Mouse (Mus musculus) left cerebral cortex, adult 2 months (tissue): Measurements from ENCODE around the gene Cbarp. TPM values are rescaled to one million over a fixed set of nuclear protein-coding genes. Genes with fewer than 3 reads are reported as not detected.
"Not testable (repeated sequence)": the region's sequence is repeated elsewhere in the genome, so short reads cannot be mapped to it uniquely, and the experiment has no call there.

Experiments used
- DNase-seq, 2 experiments: peaks; one replicate each; pipeline ENCODE4 v3.0.0; 2021 to 2022; ENCODE audit warnings: low spot score in 2 of 2, mixed read lengths in 1 of 2; ENCODE audit errors: extremely low spot score in 1 of 2
- H3K27ac ChIP-seq: fragments of 200-600 bp; 2 replicates; pipeline ENCODE4 v1.8.1; 2022
- H3K4me3 ChIP-seq: fragments of 200-600 bp; 2 replicates; pipeline ENCODE4 v1.8.1; 2022
- CTCF ChIP-seq: fragments of 200-600 bp; IDR thresholded peaks from 2 replicates; pipeline ENCODE4 v1.8.1; 2022; ENCODE audit warnings: antibody characterized with exemption, mild to moderate bottlenecking, moderate library complexity
- intact Hi-C: fragments of 180-260 bp; cut with DNase I; formaldehyde crosslinking; loops from one replicate; pipeline ENCODE4 v1.15.1; 2025
- total RNA-seq, 2 experiments: library from RNA; stranded (reverse); gene quantifications; 2 replicates each; pipeline ENCODE4 v1.2.3; 2021

Cbarp gene
- total RNA-seq, 2 experiments from 2014 or later: 431 to 456 TPM

GRCm38 (mm10) chr10:80169070-80169469, 28.4 kb upstream of the Cbarp start:
- intact Hi-C loops: no loop called here
- no peak for DNase-seq
- Histone ChIP-seq H3K4me3 (peak overlapping the region; percentile 99), H3K27ac (peak overlapping the region; percentile 98; the same call in 1 of the 2 replicates)
- TF ChIP-seq CTCF: no peak

GRCm38 (mm10) chr10:80168038-80168661, 27.5 kb upstream of the Cbarp start:
- TF ChIP-seq CTCF: no peak
- Histone ChIP-seq H3K27ac (peak overlapping the region; percentile 98), H3K4me3 (peak overlapping the region; percentile 99)
- intact Hi-C loops: no loop called here
- peak; percentile 92 to 95 for DNase-seq

GRCm38 (mm10) chr10:80167460-80168037, 26.9 kb upstream of the Cbarp start:
- no peak for TF ChIP-seq CTCF
- intact Hi-C loops: no loop called here
- peak overlapping the region; percentile 99 for H3K4me3 ChIP-seq

GRCm38 (mm10) chr10:80166136-80166535, 25.5 kb upstream of the Cbarp start:
- intact Hi-C loops, DNase-seq, H3K4me3 ChIP-seq: not testable (repeated sequence)
- H3K27ac ChIP-seq: peak overlapping the region; percentile 87

More at GRCm38 (mm10) chr10:80167460-80168037, 26.9 kb upstream of the Cbarp start:
- H3K27ac ChIP-seq: peak overlapping the region; percentile 98
- DNase-seq: peak; percentile 98

GRCm38 (mm10) chr10:80165392-80166128, 24.9 kb upstream of the Cbarp start, which contains the start of gene Cirbp:
TSS of gene Cirbp (plus strand) at chr10:80165985.
- Histone ChIP-seq H3K27ac (peak within 1 kb of the TSS; percentile 87), H3K4me3 (peak within 1 kb of the TSS; percentile 43)
- intact Hi-C loops: loop anchor here (1.0 kb wide), 1 partner anchor 16 kb away; no protein-coding TSS in a partner anchor
- no peak for TF ChIP-seq CTCF
- peak; percentile 70 to 71 for DNase-seq

GRCm38 (mm10) chr10:80164998-80165344, 24.3 kb upstream of the Cbarp start:
- intact Hi-C loops: loop anchor here (1.0 kb wide), 1 partner anchor 16 kb away; no protein-coding TSS in a partner anchor

GRCm38 (mm10) chr10:80164161-80164997, 23.7 kb upstream of the Cbarp start:
- Histone ChIP-seq H3K27ac (peak overlapping the region; percentile 87), H3K4me3 (peak overlapping the region; percentile 43)
- peak in 1 of 2 experiments; percentile 39 for DNase-seq
- intact Hi-C loops: no loop called here
- TF ChIP-seq CTCF: no peak

More at GRCm38 (mm10) chr10:80164998-80165344, 24.3 kb upstream of the Cbarp start:
- no peak; the same call in none of the 2 replicates for TF ChIP-seq CTCF
- DNase-seq: peak; percentile 94 to 97
- H3K27ac ChIP-seq: peak overlapping the region; percentile 87
- H3K4me3 ChIP-seq: peak overlapping the region; percentile 43

GRCm38 (mm10) chr10:80163721-80164120, 23.1 kb upstream of the Cbarp start:
- no peak for DNase-seq
- no peak overlapping the region for H3K4me3 ChIP-seq
- peak overlapping the region; percentile 87 for H3K27ac ChIP-seq
- intact Hi-C loops: no loop called here
- no peak for TF ChIP-seq CTCF

GRCm38 (mm10) chr10:80162716-80163299, 22.2 kb upstream of the Cbarp start:
- intact Hi-C loops: no loop called here
- H3K27ac ChIP-seq: peak overlapping the region; percentile 29; the same call in 1 of the 2 replicates
- no peak overlapping the region for H3K4me3 ChIP-seq
- no peak for TF ChIP-seq CTCF
- DNase-seq: no peak

GRCm38 (mm10) chr10:80162243-80162608, 21.6 kb upstream of the Cbarp start:
- DNase-seq: no peak
- intact Hi-C loops: no loop called here
- no peak for TF ChIP-seq CTCF
- H3K4me3 ChIP-seq: no peak overlapping the region
- no peak overlapping the region for H3K27ac ChIP-seq
